Mouse (Mus musculus): ENCODE data around the gene Tbck. TPM values are rescaled to one million over a fixed set of nuclear protein-coding genes. Genes with fewer than 3 reads are reported as not detected.

Gene Tbck
- polyA plus RNA-seq, 1 experiment, result 3.3 TPM

DNA sequence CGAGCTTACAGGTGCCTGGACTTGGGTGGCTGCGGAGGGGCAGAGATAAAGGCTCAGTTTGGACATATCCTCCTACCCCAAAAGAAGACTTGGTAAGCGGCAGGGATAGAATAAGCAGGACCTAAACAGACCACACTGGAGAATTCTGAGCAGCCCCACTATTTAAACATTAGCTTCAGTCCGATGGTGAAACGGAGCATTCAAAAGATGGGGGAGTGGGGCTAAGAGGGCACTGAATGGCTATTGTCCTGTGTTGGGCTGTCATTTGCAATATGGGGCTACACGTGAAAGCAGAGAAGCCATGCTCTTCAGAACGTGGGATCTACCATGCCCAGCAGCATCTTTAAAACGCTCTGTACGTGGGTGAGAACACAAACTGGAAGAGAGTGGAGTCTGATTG lies 170.3 kb downstream of the Tbck start:
- H3K4me2 ChIP-seq (ENCODE audit: low read depth), result no peak overlapping the region

DNA sequence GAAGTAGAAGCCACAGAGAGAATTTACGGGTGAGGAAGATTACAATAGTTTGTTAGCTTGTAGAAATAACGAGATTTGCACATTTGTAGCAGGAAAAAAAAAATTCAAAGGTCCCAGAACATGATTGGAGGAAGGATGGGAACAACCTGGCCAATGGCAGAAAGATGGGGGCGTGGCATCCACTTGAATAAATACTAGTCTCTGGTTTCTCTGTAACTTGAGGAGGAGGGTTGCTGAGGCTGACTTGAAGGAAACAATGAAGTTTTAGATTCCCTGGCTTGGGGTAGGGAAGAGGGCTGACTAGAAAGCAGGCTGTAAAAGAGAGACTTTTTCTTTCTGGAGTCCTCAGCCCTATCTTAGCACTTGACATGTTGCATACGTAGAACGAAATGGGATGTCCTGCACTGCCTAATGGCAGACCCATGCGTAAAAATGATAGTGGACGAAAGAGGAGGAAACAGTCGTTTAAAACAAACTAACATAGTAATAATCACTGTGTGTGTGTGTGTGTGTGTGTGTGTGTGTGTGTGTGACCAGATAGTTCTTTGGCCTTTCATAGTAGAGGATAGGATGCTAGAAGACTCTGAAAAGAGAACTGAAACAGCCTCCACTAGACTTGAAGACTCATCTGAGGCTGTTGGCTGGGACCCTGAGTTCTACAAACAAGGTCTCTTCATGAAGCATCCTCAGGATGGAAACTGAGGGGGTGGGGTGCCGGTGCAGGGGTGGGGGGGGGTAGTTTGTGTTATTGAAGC lies 171.7 kb downstream of the Tbck start:
- H3ac ChIP-seq (ENCODE audit: control insufficient read depth, insufficient read length), result no peak overlapping the region
- no peak overlapping the region for H3K4me2 ChIP-seq (ENCODE audit: low read depth)
- TF ChIP-seq REST (IDR thresholded peaks at IDR 0.05; ENCODE audit: insufficient read depth, insufficient read length) (no peak), SRF (IDR thresholded peaks at IDR 0.05; ENCODE audit: control insufficient read depth, insufficient read length, low read depth) (no peak), POLR2A (IDR thresholded peaks at IDR 0.05; ENCODE audit: insufficient read length, low read depth) (no peak), TCF3 (IDR thresholded peaks at IDR 0.05; ENCODE audit: insufficient read length, low read depth) (no peak), MYOD1 (IDR thresholded peaks at IDR 0.05; ENCODE audit: control insufficient read depth in 1 of 3, insufficient read length in 2 of 3, low read depth in 2 of 3) (no peak), POLR2AphosphoS2 (IDR thresholded peaks at IDR 0.05; ENCODE audit: insufficient read length, low read depth) (no peak), TCF12 (IDR thresholded peaks at IDR 0.05; ENCODE audit: insufficient read depth, poor library complexity, severe bottlenecking) (no peak), E2F4 (IDR thresholded peaks at IDR 0.05; ENCODE audit: insufficient read depth) (no peak), MAX (IDR thresholded peaks at IDR 0.05; ENCODE audit: low read depth) (no peak), USF1 (IDR thresholded peaks at IDR 0.05; ENCODE audit: low read depth) (no peak), CEBPB (IDR thresholded peaks at IDR 0.05; ENCODE audit: insufficient read depth, poor library complexity, severe bottlenecking) (no peak)
- no peaks in the 10 kb centered on the region for H3K27me3 ChIP-seq (ENCODE audit: control insufficient read depth, insufficient read depth, insufficient read length)
- no peaks in the 10 kb centered on the region for H3K79me2 ChIP-seq (ENCODE audit: control insufficient read depth, insufficient read depth)
- H3K4me3 ChIP-seq, result no peak overlapping the region
- no peaks in the 10 kb centered on the region for H3K36me3 ChIP-seq (ENCODE audit: control insufficient read depth, insufficient read depth)

More for the DNA sequence above, 170.3 kb downstream of the Tbck start:
- Histone ChIP-seq H3ac (ENCODE audit: control insufficient read depth, insufficient read length) (no peak overlapping the region), H3K4me3 (no peak overlapping the region), H3K79me2 (ENCODE audit: control insufficient read depth, insufficient read depth) (no peaks in the 10 kb centered on the region), H3K27me3 (ENCODE audit: control insufficient read depth, insufficient read depth, insufficient read length) (no peaks in the 10 kb centered on the region), H3K36me3 (ENCODE audit: control insufficient read depth, insufficient read depth) (no peaks in the 10 kb centered on the region)
- TF ChIP-seq CEBPB (IDR thresholded peaks at IDR 0.05; ENCODE audit: insufficient read depth, poor library complexity, severe bottlenecking) (no peak), POLR2AphosphoS2 (IDR thresholded peaks at IDR 0.05; ENCODE audit: insufficient read length, low read depth) (no peak), SRF (IDR thresholded peaks at IDR 0.05; ENCODE audit: control insufficient read depth, insufficient read length, low read depth) (no peak), POLR2A (IDR thresholded peaks at IDR 0.05; ENCODE audit: insufficient read length, low read depth) (no peak), MYOD1 (IDR thresholded peaks at IDR 0.05; ENCODE audit: control insufficient read depth in 1 of 3, insufficient read length in 2 of 3, low read depth in 2 of 3) (no peak), TCF3 (IDR thresholded peaks at IDR 0.05; ENCODE audit: insufficient read length, low read depth) (no peak), MYOG (IDR thresholded peaks at IDR 0.05; ENCODE audit: control insufficient read depth in 1 of 3, insufficient read depth in 1 of 3, insufficient read length in 2 of 3, low read depth in 2 of 3) (no peak), MAX (IDR thresholded peaks at IDR 0.05; ENCODE audit: low read depth) (no peak), E2F4 (IDR thresholded peaks at IDR 0.05; ENCODE audit: insufficient read depth) (no peak), USF1 (IDR thresholded peaks at IDR 0.05; ENCODE audit: low read depth) (no peak)

DNA sequence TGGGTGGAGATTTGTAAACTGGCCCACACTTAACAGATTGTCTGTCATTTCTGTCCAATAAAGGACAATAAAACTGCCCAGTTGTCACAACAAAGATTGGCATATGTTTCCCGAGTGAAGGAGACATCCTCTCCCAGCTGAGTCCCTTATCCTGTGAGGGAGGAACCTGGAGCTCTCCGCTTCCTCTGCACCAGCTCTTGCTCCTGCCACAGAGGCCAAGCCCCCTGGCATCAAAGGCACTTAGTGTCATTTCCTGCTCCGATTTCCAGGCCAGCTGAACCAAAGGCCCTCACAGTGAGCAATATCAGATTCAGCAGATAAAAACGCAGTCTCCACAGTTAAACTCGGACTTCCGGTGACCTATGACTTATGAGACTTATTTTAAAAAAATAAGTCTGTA lies 172.7 kb downstream of the Tbck start:
- Histone ChIP-seq H3K36me3 (ENCODE audit: control insufficient read depth, insufficient read depth) (no peaks in the 10 kb centered on the region), H3K4me3 (no peak overlapping the region), H3K27me3 (ENCODE audit: control insufficient read depth, insufficient read depth, insufficient read length) (no peaks in the 10 kb centered on the region), H3K4me2 (ENCODE audit: low read depth) (no peak overlapping the region), H3ac (ENCODE audit: control insufficient read depth, insufficient read length) (no peak overlapping the region), H3K79me2 (ENCODE audit: control insufficient read depth, insufficient read depth) (no peaks in the 10 kb centered on the region)
- no peak for TF ChIP-seq E2F4 (IDR thresholded peaks at IDR 0.05; ENCODE audit: insufficient read depth)
- TF ChIP-seq MYOD1 (IDR thresholded peaks at IDR 0.05; ENCODE audit: control insufficient read depth in 1 of 3, insufficient read length in 2 of 3, low read depth in 2 of 3), result no peak
- TF ChIP-seq MAX (IDR thresholded peaks at IDR 0.05; ENCODE audit: low read depth), result no peak
- TF ChIP-seq POLR2A (IDR thresholded peaks at IDR 0.05; ENCODE audit: insufficient read length, low read depth), result no peak
- TF ChIP-seq CEBPB (IDR thresholded peaks at IDR 0.05; ENCODE audit: insufficient read depth, poor library complexity, severe bottlenecking), result no peak
- TF ChIP-seq REST (IDR thresholded peaks at IDR 0.05; ENCODE audit: insufficient read depth, insufficient read length), result no peak
- TF ChIP-seq TCF3 (IDR thresholded peaks at IDR 0.05; ENCODE audit: insufficient read length, low read depth), result no peak
- TF ChIP-seq POLR2AphosphoS2 (IDR thresholded peaks at IDR 0.05; ENCODE audit: insufficient read length, low read depth), result no peak
- no peak for TF ChIP-seq SRF (IDR thresholded peaks at IDR 0.05; ENCODE audit: control insufficient read depth, insufficient read length, low read depth)
- no peak for TF ChIP-seq USF1 (IDR thresholded peaks at IDR 0.05; ENCODE audit: low read depth)
- TF ChIP-seq TCF12 (IDR thresholded peaks at IDR 0.05; ENCODE audit: insufficient read depth, poor library complexity, severe bottlenecking), result no peak
- TF ChIP-seq MYOG (IDR thresholded peaks at IDR 0.05; ENCODE audit: control insufficient read depth in 1 of 3, insufficient read depth in 1 of 3, insufficient read length in 2 of 3, low read depth in 2 of 3), result no peak

DNA sequence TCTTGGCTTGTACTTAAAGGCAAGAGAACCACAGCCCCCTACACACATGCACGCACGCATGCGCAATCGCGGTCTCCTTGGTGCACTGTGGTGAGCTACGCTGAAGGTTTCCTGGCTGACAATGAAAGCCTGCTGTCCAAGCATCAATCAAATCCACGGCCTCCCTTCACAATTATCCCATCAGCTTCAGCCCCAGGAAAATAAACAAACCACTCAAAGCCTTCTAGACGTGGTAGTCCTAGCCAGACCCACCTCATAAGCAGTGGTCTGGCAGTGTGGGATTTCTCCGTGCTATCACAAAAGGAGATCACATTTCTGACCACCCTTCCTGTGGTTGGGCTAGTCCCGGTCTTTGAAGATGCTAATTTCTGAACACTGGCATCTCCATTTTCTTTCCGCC lies 174.9 kb downstream of the Tbck start:
- H3ac ChIP-seq (ENCODE audit: control insufficient read depth, insufficient read length), result no peak overlapping the region
- TF ChIP-seq TCF12 (IDR thresholded peaks at IDR 0.05; ENCODE audit: insufficient read depth, poor library complexity, severe bottlenecking) (no peak), MYOD1 (IDR thresholded peaks at IDR 0.05; ENCODE audit: control insufficient read depth in 1 of 3, insufficient read length in 2 of 3, low read depth in 2 of 3) (no peak), POLR2AphosphoS2 (IDR thresholded peaks at IDR 0.05; ENCODE audit: insufficient read length, low read depth) (no peak)
- H3K36me3 ChIP-seq (ENCODE audit: control insufficient read depth, insufficient read depth), result no peaks in the 10 kb centered on the region
- no peak overlapping the region for H3K4me3 ChIP-seq
- no peaks in the 10 kb centered on the region for H3K79me2 ChIP-seq (ENCODE audit: control insufficient read depth, insufficient read depth)
- H3K27me3 ChIP-seq (ENCODE audit: control insufficient read depth, insufficient read depth, insufficient read length), result no peaks in the 10 kb centered on the region
- H3K4me2 ChIP-seq (ENCODE audit: low read depth), result no peak overlapping the region

DNA sequence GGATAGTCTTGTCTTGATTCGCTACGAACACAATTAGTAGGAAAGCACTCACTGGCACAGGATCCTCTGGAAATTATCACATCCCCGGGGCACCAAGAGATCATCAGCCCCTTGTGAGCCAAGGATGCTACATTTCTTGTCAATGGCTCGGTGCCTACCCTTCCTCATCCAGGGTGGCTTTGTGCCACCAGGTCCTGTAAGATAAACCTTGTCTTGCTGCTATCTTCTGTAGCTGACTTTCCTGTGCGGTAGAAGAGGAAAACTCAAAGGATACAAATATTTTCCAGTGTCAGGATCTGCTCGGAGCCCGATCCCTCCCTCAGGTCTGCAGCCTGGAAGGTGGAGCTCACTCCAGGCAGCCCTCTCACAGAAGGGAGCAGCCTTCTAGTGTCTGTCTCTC lies 175.6 kb downstream of the Tbck start:
- no peak overlapping the region for H3K4me3 ChIP-seq
- no peak overlapping the region for H3ac ChIP-seq (ENCODE audit: control insufficient read depth, insufficient read length)
- no peaks in the 10 kb centered on the region for H3K36me3 ChIP-seq (ENCODE audit: control insufficient read depth, insufficient read depth)
- H3K79me2 ChIP-seq (ENCODE audit: control insufficient read depth, insufficient read depth), result no peaks in the 10 kb centered on the region
- H3K27me3 ChIP-seq (ENCODE audit: control insufficient read depth, insufficient read depth, insufficient read length), result no peaks in the 10 kb centered on the region
- TF ChIP-seq MYOG (IDR thresholded peaks at IDR 0.05; ENCODE audit: control insufficient read depth in 1 of 3, insufficient read depth in 1 of 3, insufficient read length in 2 of 3, low read depth in 2 of 3), result no peak
- no peak for TF ChIP-seq TCF12 (IDR thresholded peaks at IDR 0.05; ENCODE audit: insufficient read depth, poor library complexity, severe bottlenecking)
- no peak for TF ChIP-seq E2F4 (IDR thresholded peaks at IDR 0.05; ENCODE audit: insufficient read depth)
- no peak for TF ChIP-seq POLR2AphosphoS2 (IDR thresholded peaks at IDR 0.05; ENCODE audit: insufficient read length, low read depth)
- no peak for TF ChIP-seq CEBPB (IDR thresholded peaks at IDR 0.05; ENCODE audit: insufficient read depth, poor library complexity, severe bottlenecking)
- TF ChIP-seq REST (IDR thresholded peaks at IDR 0.05; ENCODE audit: insufficient read depth, insufficient read length), result no peak
- no peak for TF ChIP-seq MAX (IDR thresholded peaks at IDR 0.05; ENCODE audit: low read depth)
- no peak for TF ChIP-seq POLR2A (IDR thresholded peaks at IDR 0.05; ENCODE audit: insufficient read length, low read depth)
- no peak for TF ChIP-seq TCF3 (IDR thresholded peaks at IDR 0.05; ENCODE audit: insufficient read length, low read depth)
- no peak for TF ChIP-seq USF1 (IDR thresholded peaks at IDR 0.05; ENCODE audit: low read depth)
- H3K4me2 ChIP-seq (ENCODE audit: low read depth), result no peak overlapping the region
